Mouse (Mus musculus): Measurements from ENCODE around the gene Ahnak2. TPM values are rescaled to one million over a fixed set of nuclear protein-coding genes. Genes with fewer than 3 reads are reported as not detected.

The Ahnak2 gene
- polyA plus RNA-seq, 1 experiment: 24.4 TPM

DNA sequence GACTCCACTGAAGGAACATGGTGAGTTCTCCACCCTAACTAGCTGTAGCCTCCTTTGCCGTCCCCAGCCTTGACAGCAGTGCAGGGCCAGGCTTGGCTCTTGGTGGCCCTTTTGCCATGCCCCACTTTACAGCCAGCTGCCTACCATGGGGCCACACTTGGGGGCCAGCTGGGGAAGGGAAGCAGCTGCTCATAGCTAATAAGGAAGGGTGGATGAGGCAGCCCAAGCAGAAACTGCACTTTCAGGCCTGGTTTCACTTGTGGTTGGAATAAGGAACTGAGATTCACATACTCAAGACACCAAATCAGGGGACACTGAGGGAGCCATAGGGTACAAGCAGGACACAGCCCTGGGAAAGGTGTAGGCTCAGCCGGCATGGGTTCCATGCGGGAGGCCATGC is 40.4 kb downstream of the Ahnak2 start:
- Histone ChIP-seq H3ac (ENCODE audit: control insufficient read depth, insufficient read length) (no peak overlapping the region), H3K79me2 (ENCODE audit: control insufficient read depth, insufficient read depth) (no peaks in the 10 kb centered on the region), H3K4me3 (no peak overlapping the region), H3K4me2 (ENCODE audit: low read depth) (no peak overlapping the region), H3K27me3 (ENCODE audit: control insufficient read depth, insufficient read depth, insufficient read length) (no peaks in the 10 kb centered on the region), H3K36me3 (ENCODE audit: control insufficient read depth, insufficient read depth) (no peaks in the 10 kb centered on the region)
- TF ChIP-seq MYOG (IDR thresholded peaks at IDR 0.05; ENCODE audit: control insufficient read depth in 1 of 3, insufficient read depth in 1 of 3, insufficient read length in 2 of 3, low read depth in 2 of 3) (peak in 1 of 3 experiments; percentile 41), REST (IDR thresholded peaks at IDR 0.05; ENCODE audit: insufficient read depth, insufficient read length) (no peak)

- H3K36me3 ChIP-seq (ENCODE audit: control insufficient read depth, insufficient read depth): no peaks in the 10 kb centered on the region
- H3ac ChIP-seq (ENCODE audit: control insufficient read depth, insufficient read length): no peak overlapping the region
- H3K4me3 ChIP-seq: no peak overlapping the region
- TF ChIP-seq E2F4 (IDR thresholded peaks at IDR 0.05; ENCODE audit: insufficient read depth) (no peak), MYOD1 (IDR thresholded peaks at IDR 0.05; ENCODE audit: control insufficient read depth in 1 of 3, insufficient read length in 2 of 3, low read depth in 2 of 3) (no peak), POLR2A (IDR thresholded peaks at IDR 0.05; ENCODE audit: insufficient read length, low read depth) (no peak), POLR2AphosphoS2 (IDR thresholded peaks at IDR 0.05; ENCODE audit: insufficient read length, low read depth) (no peak), TCF12 (IDR thresholded peaks at IDR 0.05; ENCODE audit: insufficient read depth, poor library complexity, severe bottlenecking) (no peak), CEBPB (IDR thresholded peaks at IDR 0.05; ENCODE audit: insufficient read depth, poor library complexity, severe bottlenecking) (no peak), TCF3 (IDR thresholded peaks at IDR 0.05; ENCODE audit: insufficient read length, low read depth) (no peak), MYOG (IDR thresholded peaks at IDR 0.05; ENCODE audit: control insufficient read depth in 1 of 3, insufficient read depth in 1 of 3, insufficient read length in 2 of 3, low read depth in 2 of 3) (no peak), REST (IDR thresholded peaks at IDR 0.05; ENCODE audit: insufficient read depth, insufficient read length) (no peak), SRF (IDR thresholded peaks at IDR 0.05; ENCODE audit: control insufficient read depth, insufficient read length, low read depth) (no peak)
- no peaks in the 10 kb centered on the region for H3K27me3 ChIP-seq (ENCODE audit: control insufficient read depth, insufficient read depth, insufficient read length)
- no peaks in the 10 kb centered on the region for H3K79me2 ChIP-seq (ENCODE audit: control insufficient read depth, insufficient read depth)
- no peak overlapping the region for H3K4me2 ChIP-seq (ENCODE audit: low read depth)
Measured at GRCm38 (mm10) chr12:112761411-112761810, 41.0 kb downstream of the Ahnak2 start.

DNA sequence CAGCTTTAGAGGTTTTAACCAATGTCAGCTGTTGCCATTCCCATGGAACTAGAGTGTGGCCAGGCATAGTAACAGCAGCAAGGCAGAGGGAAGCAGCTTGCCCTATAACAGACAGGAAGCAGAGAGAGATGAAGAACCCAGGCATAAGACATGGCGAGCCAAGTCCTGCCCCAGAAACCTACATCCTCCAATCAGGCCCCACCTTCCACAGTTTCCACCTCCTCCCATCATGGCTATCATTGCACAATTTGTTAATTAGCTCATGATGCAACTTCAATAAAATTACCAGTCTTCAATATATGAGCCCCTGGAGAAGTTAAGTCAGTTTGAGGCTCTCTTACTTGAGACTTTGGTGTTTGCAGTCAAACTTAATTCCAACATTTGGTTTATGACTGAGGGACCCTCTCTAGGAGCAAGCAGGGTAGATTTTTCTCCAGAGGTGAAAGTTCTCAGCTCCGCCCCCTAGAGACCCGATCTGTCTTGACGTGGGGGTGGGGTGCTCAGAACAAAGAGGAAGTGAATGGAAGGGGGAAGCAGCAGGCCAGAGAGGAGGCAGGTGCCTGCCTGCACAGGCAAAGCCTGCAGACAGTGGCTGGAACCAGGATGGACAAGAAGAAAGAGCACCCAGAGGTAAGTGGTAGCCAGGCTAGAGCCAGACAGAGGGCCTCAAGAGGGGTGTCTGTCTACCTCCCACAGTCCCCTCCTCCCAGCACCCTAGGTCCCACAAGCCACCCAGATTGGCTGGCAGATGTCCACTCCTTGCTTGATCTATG is 42.1 kb downstream of the Ahnak2 start, which contains the start of gene Pld4:
Gene Pld4 (plus strand): TSS at position 502 of the 773 bp plus-strand sequence.
- Histone ChIP-seq H3K4me3 (no peak within 1 kb of the TSS), H3K4me2 (ENCODE audit: low read depth) (no peak within 1 kb of the TSS), H3K79me2 (ENCODE audit: control insufficient read depth, insufficient read depth) (no peaks in the 10 kb centered on the region), H3K36me3 (ENCODE audit: control insufficient read depth, insufficient read depth) (no peaks in the 10 kb centered on the region), H3K27me3 (ENCODE audit: control insufficient read depth, insufficient read depth, insufficient read length) (no peaks in the 10 kb centered on the region), H3ac (ENCODE audit: control insufficient read depth, insufficient read length) (no peak within 1 kb of the TSS)
- TF ChIP-seq REST (IDR thresholded peaks at IDR 0.05; ENCODE audit: insufficient read depth, insufficient read length) (no peak), TCF12 (IDR thresholded peaks at IDR 0.05; ENCODE audit: insufficient read depth, poor library complexity, severe bottlenecking) (no peak), TCF3 (IDR thresholded peaks at IDR 0.05; ENCODE audit: insufficient read length, low read depth) (no peak), USF1 (IDR thresholded peaks at IDR 0.05; ENCODE audit: low read depth) (no peak), POLR2AphosphoS2 (IDR thresholded peaks at IDR 0.05; ENCODE audit: insufficient read length, low read depth) (no peak), MYOG (IDR thresholded peaks at IDR 0.05; ENCODE audit: control insufficient read depth in 1 of 3, insufficient read depth in 1 of 3, insufficient read length in 2 of 3, low read depth in 2 of 3) (no peak), MAX (IDR thresholded peaks at IDR 0.05; ENCODE audit: low read depth) (no peak), E2F4 (IDR thresholded peaks at IDR 0.05; ENCODE audit: insufficient read depth) (no peak), POLR2A (IDR thresholded peaks at IDR 0.05; ENCODE audit: insufficient read length, low read depth) (no peak), SRF (IDR thresholded peaks at IDR 0.05; ENCODE audit: control insufficient read depth, insufficient read length, low read depth) (no peak), MYOD1 (IDR thresholded peaks at IDR 0.05; ENCODE audit: control insufficient read depth in 1 of 3, insufficient read length in 2 of 3, low read depth in 2 of 3) (no peak), CEBPB (IDR thresholded peaks at IDR 0.05; ENCODE audit: insufficient read depth, poor library complexity, severe bottlenecking) (no peak)

DNA sequence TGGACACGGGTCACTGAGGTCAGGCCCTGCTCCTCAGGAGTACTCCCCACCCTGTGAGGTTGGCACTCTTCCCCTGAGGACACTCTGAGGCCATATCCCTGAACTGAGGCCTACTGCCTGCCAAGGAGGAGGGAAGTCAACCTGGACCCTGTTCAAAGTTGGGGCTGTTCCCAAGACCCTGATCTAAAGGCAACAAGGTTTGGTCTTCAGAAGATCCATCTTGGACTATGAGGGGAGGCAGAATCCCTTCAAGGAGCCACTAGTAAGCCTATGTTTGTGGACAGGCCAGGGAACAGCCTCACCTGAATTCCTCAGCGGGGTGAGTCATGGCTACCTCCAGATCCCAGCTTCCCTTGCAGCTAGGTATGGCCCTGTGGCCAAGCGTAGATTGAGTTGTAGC is 43.0 kb downstream of the Ahnak2 start:
- TF ChIP-seq MAX (IDR thresholded peaks at IDR 0.05; ENCODE audit: low read depth): no peak
- TF ChIP-seq POLR2AphosphoS2 (IDR thresholded peaks at IDR 0.05; ENCODE audit: insufficient read length, low read depth): no peak
- TF ChIP-seq TCF3 (IDR thresholded peaks at IDR 0.05; ENCODE audit: insufficient read length, low read depth): no peak
- TF ChIP-seq POLR2A (IDR thresholded peaks at IDR 0.05; ENCODE audit: insufficient read length, low read depth): no peak
- Histone ChIP-seq H3K36me3 (ENCODE audit: control insufficient read depth, insufficient read depth) (no peaks in the 10 kb centered on the region), H3K4me2 (ENCODE audit: low read depth) (no peak overlapping the region), H3K4me3 (no peak overlapping the region), H3K27me3 (ENCODE audit: control insufficient read depth, insufficient read depth, insufficient read length) (no peaks in the 10 kb centered on the region), H3ac (ENCODE audit: control insufficient read depth, insufficient read length) (no peak overlapping the region), H3K79me2 (ENCODE audit: control insufficient read depth, insufficient read depth) (no peaks in the 10 kb centered on the region)

GRCm38 (mm10) chr12:112757896-112758295 is 44.6 kb downstream of the Ahnak2 start:
- Histone ChIP-seq H3K4me3 (no peak overlapping the region), H3K36me3 (ENCODE audit: control insufficient read depth, insufficient read depth) (no peaks in the 10 kb centered on the region), H3K27me3 (ENCODE audit: control insufficient read depth, insufficient read depth, insufficient read length) (no peaks in the 10 kb centered on the region), H3ac (ENCODE audit: control insufficient read depth, insufficient read length) (no peak overlapping the region), H3K79me2 (ENCODE audit: control insufficient read depth, insufficient read depth) (no peaks in the 10 kb centered on the region), H3K4me2 (ENCODE audit: low read depth) (no peak overlapping the region)
- TF ChIP-seq MYOG (IDR thresholded peaks at IDR 0.05; ENCODE audit: control insufficient read depth in 1 of 3, insufficient read depth in 1 of 3, insufficient read length in 2 of 3, low read depth in 2 of 3): no peak
- TF ChIP-seq POLR2AphosphoS2 (IDR thresholded peaks at IDR 0.05; ENCODE audit: insufficient read length, low read depth): no peak
- no peak for TF ChIP-seq TCF12 (IDR thresholded peaks at IDR 0.05; ENCODE audit: insufficient read depth, poor library complexity, severe bottlenecking)
- TF ChIP-seq SRF (IDR thresholded peaks at IDR 0.05; ENCODE audit: control insufficient read depth, insufficient read length, low read depth): no peak
- TF ChIP-seq POLR2A (IDR thresholded peaks at IDR 0.05; ENCODE audit: insufficient read length, low read depth): no peak
- TF ChIP-seq CEBPB (IDR thresholded peaks at IDR 0.05; ENCODE audit: insufficient read depth, poor library complexity, severe bottlenecking): no peak
- TF ChIP-seq MAX (IDR thresholded peaks at IDR 0.05; ENCODE audit: low read depth): no peak
- no peak for TF ChIP-seq REST (IDR thresholded peaks at IDR 0.05; ENCODE audit: insufficient read depth, insufficient read length)
- no peak for TF ChIP-seq MYOD1 (IDR thresholded peaks at IDR 0.05; ENCODE audit: control insufficient read depth in 1 of 3, insufficient read length in 2 of 3, low read depth in 2 of 3)
